In the genomic region with DNA sequence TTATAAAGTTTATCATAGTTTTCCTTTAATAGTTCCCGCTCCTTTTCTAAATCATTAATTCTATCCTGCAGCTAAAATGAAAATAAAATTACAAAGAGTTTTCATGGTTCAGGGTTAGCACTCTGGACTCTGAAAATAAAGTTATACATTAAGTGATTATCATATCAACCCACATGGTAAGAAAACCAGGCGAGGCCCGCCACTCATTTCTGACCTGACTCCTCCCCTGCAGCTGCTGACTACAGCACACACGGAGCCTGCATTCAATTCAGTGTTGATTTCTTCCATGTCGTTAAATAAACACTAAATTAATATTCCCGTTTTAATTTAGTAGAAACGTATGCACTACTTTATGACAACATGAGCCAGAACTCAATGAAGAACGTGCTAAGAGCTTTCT, we compare ENCODE assay signal across 20 mouse cellular contexts. TPM values are rescaled to one million over a fixed set of nuclear protein-coding genes. Genes with fewer than 3 reads are reported as not detected.
A peak's percentile ranks its signal among the peaks of the same experiment; 100 is the strongest.
DNase-seq lines count a peak whose midpoint lies in the region; ATAC-seq and TF ChIP-seq lines count a peak whose summit lies in the region.
"Had no signal": no experiment of that assay in that cellular context is flagged by ENCODE, and none has a peak within 500 bp of the region (broad histone marks: within the 10 kb centered on the region; RNA-seq: fewer than 3 reads in every experiment).

No protein-coding gene starts in this region.

- H3K4me3 ChIP-seq in layer of hippocampus, adult 2 months, result no peak overlapping the region
- H3K4me3 ChIP-seq: embryonic facial prominence, embryonic 10.5 days; embryonic facial prominence, embryonic 12.5 days; erythroblast, embryonic 14.5 days; forebrain, embryonic 13.5 days; forebrain, embryonic 15.5 days had no signal

- H3K27ac ChIP-seq in layer of hippocampus, adult 2 months, result no peak overlapping the region
- H3K27ac ChIP-seq: embryonic facial prominence, embryonic 10.5 days; embryonic facial prominence, embryonic 12.5 days; forebrain, embryonic 13.5 days; forebrain, embryonic 15.5 days had no signal

- peak; percentile 32 for DNase-seq in c-Kit-positive CD71-positive TER-119-positive erythroid progenitor cells, embryonic 14.5 days (ENCODE audit: low spot score)
- no peak for DNase-seq in left cerebral cortex, adult 8-10 months (ENCODE audit: low spot score in 2 of 2)
- no peak for DNase-seq in layer of hippocampus, adult 2 months (ENCODE audit: low spot score in 2 of 2)
- no peak for DNase-seq in thymus, postnatal 4 days
- DNase-seq: adrenal gland, adult 2 months; adrenal gland, postnatal 10 days; adrenal gland, postnatal 25 days; cerebellum, adult 11-12 months; cerebellum, adult 2 months; cerebellum, adult 9-10 months; cerebellum, postnatal 10 days; cerebellum, postnatal 25 days; forebrain, postnatal 0 days had no signal

- no peak for TF ChIP-seq CTCF in layer of hippocampus, adult 2 months (conservative IDR thresholded peaks at IDR 0.05)

- ATAC-seq in erythroblast, adult 5-6 weeks (replicated peaks; ENCODE audit: low FRiP score, poor library complexity, severe bottlenecking), result peak; percentile 62
- peak; percentile 71 for ATAC-seq in megakaryocyte progenitor cell, adult 5-6 weeks (replicated peaks; ENCODE audit: poor library complexity)
- ATAC-seq: forebrain, embryonic 13.5 days; forebrain, embryonic 15.5 days; forebrain, postnatal 0 days had no signal

RNA-seq across cellular contexts. Expression of a gene that starts 26.8 kb away (rescaled TPM):
- total RNA-seq in erythroblast, adult 5-6 weeks (2015; ENCODE audit: low replicate concordance), result 2.9 and 3.3 TPM in 2 replicates
- total RNA-seq in erythroblast, adult 5-6 weeks (2017; ENCODE audit: low replicate concordance), result 6.6 and 14.6 TPM in 2 replicates
- total RNA-seq in megakaryocyte progenitor cell, adult 5-6 weeks (2015), result 10.1 and 13.6 TPM in 2 replicates
- total RNA-seq in megakaryocyte progenitor cell, adult 5-6 weeks (2017), result 11.6 and 14.6 TPM in 2 replicates
- 10 to 100 TPM; 20.5 to 28.3 (median 26.7) TPM for total RNA-seq in left cerebral cortex, adult 8-10 months (2022)
- total RNA-seq in layer of hippocampus, adult 2 months (2021), result 10 to 100 TPM; 21.6 to 25.4 TPM

RNA-seq across cellular contexts. Expression of a gene that starts 27.1 kb away (rescaled TPM):
- total RNA-seq in erythroblast, adult 5-6 weeks (2015; ENCODE audit: low replicate concordance), result 6.1 and 10.2 TPM in 2 replicates
- total RNA-seq in erythroblast, adult 5-6 weeks (2017; ENCODE audit: low replicate concordance), result 5.1 and 5.3 TPM in 2 replicates
- 50.0 and 54.6 TPM in 2 replicates for total RNA-seq in megakaryocyte progenitor cell, adult 5-6 weeks (2015)
- total RNA-seq in megakaryocyte progenitor cell, adult 5-6 weeks (2017), result 26.4 and 34.7 TPM in 2 replicates
- total RNA-seq in left cerebral cortex, adult 8-10 months (2022), result 100 to 1,000 TPM; 155 to 180 (median 173) TPM
- total RNA-seq in layer of hippocampus, adult 2 months (2021), result 100 to 1,000 TPM; 146 to 151 TPM
